Mouse (Mus musculus) CD8-positive naive resting alpha-beta T cell, adult 2 months (primary cell): ENCODE measurements around the gene Sae1.

Source experiments
- DNase-seq, 2 experiments: peaks; one replicate each; pipeline ENCODE4 v3.0.0; 2022; ENCODE audit warnings: low read depth in 2 of 2, low spot score in 2 of 2

Gene Sae1

GRCm38 (mm10) chr7:16364319-16364718 is 23.3 kb downstream of the Sae1 start:
- peak; percentile 52 to 55 for DNase-seq

GRCm38 (mm10) chr7:16357602-16358001 is 30.0 kb downstream of the Sae1 start:
- no peak for DNase-seq

GRCm38 (mm10) chr7:16355854-16356594 is 31.6 kb downstream of the Sae1 start:
- DNase-seq = no peak

- DNase-seq = peak; percentile 13 to 21
Measured at GRCm38 (mm10) chr7:16349999-16350398, 37.6 kb downstream of the Sae1 start.

GRCm38 (mm10) chr7:16345297-16345696 is 42.3 kb downstream of the Sae1 start:
- no peak for DNase-seq

GRCm38 (mm10) chr7:16344598-16344997 is 43.0 kb downstream of the Sae1 start:
- no peak for DNase-seq

- DNase-seq = no peak
Measured at GRCm38 (mm10) chr7:16337733-16338132, 49.9 kb downstream of the Sae1 start.

GRCm38 (mm10) chr7:16329146-16329545 is 58.5 kb downstream of the Sae1 start:
- DNase-seq = no peak

- DNase-seq = no peak
Measured at GRCm38 (mm10) chr7:16326607-16326971, 61.0 kb downstream of the Sae1 start.

GRCm38 (mm10) chr7:16325920-16326606 is 61.5 kb downstream of the Sae1 start:
- DNase-seq = peak; percentile 25 to 60

GRCm38 (mm10) chr7:16324661-16325060 is 62.9 kb downstream of the Sae1 start:
- no peak for DNase-seq

GRCm38 (mm10) chr7:16320479-16320878 is 67.1 kb downstream of the Sae1 start:
- no peak for DNase-seq

- no peak for DNase-seq
Measured at GRCm38 (mm10) chr7:16319216-16319615, 68.4 kb downstream of the Sae1 start.

GRCm38 (mm10) chr7:16317094-16317493 is 70.5 kb downstream of the Sae1 start:
- no peak for DNase-seq

- no peak for DNase-seq
Measured at GRCm38 (mm10) chr7:16315222-16315759, 72.3 kb downstream of the Sae1 start.

GRCm38 (mm10) chr7:16314221-16314775 is 73.3 kb downstream of the Sae1 start:
- DNase-seq = no peak

- peak; percentile 61 to 71 for DNase-seq
Measured at GRCm38 (mm10) chr7:16313481-16314220, 74.0 kb downstream of the Sae1 start.

GRCm38 (mm10) chr7:16312672-16313311 is 74.8 kb downstream of the Sae1 start:
- no peak for DNase-seq

GRCm38 (mm10) chr7:16312011-16312671 is 75.5 kb downstream of the Sae1 start:
- peak in 1 of 2 experiments; percentile 13 for DNase-seq

- DNase-seq = peak; percentile 35 to 45
Measured at GRCm38 (mm10) chr7:16311453-16312004, 76.1 kb downstream of the Sae1 start.
